Mouse (Mus musculus): ENCODE measurements at regions not wholly inside any gene's neighbourhood (a gene's known extent, or its start where the extent isn't known, plus 50 kb on each side); places are given as distances from the start of the nearest gene placed in this dataset.

DNA sequence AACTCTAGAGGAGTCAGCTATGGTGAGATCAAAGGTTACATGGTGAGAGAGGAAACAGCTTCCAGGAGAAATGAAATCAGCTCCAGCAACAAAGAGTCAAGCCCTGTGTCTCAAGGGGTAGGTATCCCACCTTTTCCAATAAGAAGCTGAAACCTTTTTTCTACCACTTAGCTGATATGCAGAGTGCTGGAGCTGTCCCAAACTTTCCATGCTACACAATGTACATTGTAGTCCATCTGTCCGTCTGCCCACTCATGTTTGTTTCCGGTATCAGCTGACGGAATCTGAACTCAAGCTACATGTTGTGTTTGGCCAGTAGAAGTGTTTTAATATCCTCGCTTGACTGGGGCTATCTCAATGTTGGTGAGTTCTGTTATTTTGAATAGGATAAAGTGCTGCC, 83.6 kb upstream of the Ngf start:
- DNase-seq (ENCODE audit: low spot score): no peak

DNA sequence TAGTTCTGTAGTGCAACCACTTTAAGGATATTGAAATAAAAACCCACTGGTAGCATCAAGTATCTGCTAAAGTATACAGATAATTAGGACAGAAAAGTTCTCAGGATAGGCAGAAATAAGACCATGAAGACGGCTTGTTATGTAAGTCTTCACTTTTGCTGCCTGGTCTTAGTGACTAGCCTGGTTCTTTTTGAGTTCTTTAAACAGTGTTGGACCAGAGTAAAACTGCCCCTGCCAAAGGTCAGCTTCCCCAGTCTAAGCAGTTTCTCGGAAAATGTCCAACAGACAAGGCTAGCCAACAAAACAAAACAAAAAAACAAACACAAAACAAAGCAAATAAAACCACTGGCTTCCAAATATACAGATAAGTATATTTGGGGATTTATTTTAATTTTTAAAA, 85.1 kb upstream of the Ngf start:
- no peak for DNase-seq (ENCODE audit: low spot score)

DNA sequence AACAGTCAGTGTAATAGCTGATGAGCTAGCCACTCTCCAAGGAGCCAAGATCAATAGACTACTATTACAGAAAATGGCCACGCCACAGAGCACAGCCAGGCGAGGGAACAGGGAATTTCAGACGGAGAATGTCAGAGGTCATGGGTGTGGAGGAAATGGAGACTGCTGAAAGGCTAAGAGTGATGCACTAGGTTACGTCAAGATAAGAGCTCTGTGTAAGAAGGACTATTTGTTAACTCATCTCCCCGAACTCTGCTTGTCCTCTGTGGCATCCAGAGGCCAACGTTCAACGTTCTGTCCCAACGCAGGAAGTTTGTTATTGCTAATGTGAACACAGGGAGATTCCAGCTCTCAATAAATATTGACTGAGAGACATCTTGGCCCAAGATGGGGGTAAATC, 86.0 kb upstream of the Ngf start:
- no peak for DNase-seq (ENCODE audit: low spot score)

- no peak for DNase-seq (ENCODE audit: low spot score)
Observed at GRCm38 (mm10) chr3:102381683-102382082, 88.0 kb upstream of the Ngf start.

- DNase-seq (ENCODE audit: low spot score): no peak
Observed at GRCm38 (mm10) chr3:102374381-102375060, 95.2 kb upstream of the Ngf start.

DNA sequence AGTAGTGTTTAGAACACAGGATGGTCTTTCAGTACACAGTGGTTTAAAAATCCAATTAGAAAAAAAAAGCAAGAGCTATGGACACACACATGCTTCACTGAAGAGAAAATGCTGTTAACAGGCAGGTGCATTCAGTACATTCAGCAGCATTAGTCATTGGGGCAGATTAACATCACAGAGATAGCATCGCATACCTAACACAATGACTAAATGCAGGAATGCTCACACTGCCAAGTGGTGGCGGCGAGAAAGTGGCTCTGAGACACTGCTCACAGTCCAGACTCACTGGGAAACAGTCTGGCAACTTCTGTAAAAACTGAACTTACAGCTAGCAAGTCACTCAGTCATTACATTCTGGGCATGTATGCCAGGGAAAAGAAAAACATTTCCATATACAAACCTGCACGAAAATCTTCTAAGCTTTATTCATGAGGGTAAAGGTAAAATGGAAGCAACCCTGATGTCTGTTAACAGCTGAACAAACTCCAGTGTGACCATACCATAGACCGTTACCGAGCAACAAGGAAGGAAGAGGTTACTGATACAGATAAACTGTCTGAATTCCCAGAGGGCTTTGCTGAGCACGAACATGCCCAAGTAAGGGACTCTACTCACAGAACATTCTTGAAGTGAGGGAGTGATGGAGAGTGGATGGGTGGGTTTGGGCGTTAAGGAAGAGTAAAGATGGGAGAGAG, 97.4 kb upstream of the Ngf start:
- DNase-seq (ENCODE audit: low spot score): no peak

- DNase-seq (ENCODE audit: low spot score): no peak
Observed at GRCm38 (mm10) chr3:102366188-102366587, 103.5 kb upstream of the Ngf start.

DNA sequence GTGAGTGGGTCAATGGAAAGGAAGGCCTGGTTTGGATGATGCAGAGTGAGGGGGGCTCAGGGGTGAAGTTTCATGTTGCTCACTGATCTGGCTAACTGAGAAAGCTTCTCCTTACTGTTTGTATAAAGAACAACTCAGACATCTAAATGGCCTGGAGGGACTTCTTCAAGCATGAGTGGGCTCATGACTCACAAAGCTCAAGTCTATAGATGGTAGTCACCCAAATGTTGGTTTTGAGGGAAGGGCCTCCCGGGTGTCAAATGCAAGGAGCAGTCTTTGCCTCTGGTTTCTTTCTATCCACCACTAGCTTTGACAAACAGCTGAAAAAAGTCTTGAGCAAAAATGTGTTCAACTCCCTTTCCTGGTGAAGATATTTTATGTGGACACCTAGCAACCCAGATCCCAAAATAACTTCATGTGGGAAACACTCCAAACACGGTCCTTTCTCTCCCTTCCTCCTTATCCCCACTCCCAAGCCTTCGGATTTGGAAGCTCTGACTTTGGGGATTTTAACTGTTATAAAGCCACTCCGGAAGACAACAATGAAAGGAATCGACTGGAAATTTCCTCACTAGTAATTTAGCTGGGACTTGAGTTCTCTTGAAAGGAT, 105.3 kb upstream of the Ngf start:
- no peak for DNase-seq (ENCODE audit: low spot score)

DNA sequence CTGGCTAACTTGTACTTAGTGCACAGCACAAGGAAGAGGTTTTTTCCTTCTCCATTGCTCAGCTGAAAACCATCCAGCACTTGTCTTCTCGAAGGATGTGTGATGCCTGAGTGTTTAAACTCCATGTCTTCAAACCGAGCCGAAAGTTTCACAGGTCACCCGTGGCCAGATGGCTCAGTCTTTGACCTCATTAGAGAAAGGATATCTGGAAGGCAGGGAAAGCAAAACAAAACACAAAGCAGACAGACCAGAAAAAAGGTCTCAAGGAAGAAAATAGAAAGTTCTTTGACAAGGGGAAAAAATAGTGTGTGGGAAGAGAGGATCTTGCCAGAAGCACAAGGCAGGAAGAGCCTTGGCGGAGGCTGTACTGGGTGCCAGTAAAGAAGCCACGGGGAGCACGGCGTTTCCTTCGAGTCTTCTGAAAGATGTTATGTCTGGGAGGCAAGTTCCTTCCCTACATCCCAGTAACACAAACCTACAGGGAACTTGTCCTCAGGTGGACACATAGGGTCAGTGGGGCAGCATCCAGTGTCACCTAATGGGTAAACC, 108.9 kb upstream of the Ngf start:
- DNase-seq (ENCODE audit: low spot score): no peak

DNA sequence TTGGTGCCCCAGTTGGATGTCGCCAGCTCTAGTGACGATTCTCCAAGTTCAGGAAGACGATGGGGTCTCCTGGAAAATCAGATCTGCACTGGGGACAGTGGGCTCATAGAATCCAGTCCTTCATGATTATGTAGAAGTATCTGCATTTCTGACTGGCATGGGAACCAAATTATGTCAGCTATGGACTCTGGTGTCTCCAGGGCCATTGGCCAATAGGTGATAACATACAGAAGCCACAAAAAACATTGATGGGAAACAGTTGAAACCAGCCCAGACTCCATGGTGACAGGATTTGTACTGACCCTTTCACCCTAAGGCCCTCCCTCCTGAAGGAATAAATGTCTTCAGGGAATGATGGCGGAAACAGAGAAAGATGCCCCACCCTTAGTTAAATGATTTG, 110.9 kb upstream of the Ngf start:
- DNase-seq (ENCODE audit: low spot score): no peak

DNA sequence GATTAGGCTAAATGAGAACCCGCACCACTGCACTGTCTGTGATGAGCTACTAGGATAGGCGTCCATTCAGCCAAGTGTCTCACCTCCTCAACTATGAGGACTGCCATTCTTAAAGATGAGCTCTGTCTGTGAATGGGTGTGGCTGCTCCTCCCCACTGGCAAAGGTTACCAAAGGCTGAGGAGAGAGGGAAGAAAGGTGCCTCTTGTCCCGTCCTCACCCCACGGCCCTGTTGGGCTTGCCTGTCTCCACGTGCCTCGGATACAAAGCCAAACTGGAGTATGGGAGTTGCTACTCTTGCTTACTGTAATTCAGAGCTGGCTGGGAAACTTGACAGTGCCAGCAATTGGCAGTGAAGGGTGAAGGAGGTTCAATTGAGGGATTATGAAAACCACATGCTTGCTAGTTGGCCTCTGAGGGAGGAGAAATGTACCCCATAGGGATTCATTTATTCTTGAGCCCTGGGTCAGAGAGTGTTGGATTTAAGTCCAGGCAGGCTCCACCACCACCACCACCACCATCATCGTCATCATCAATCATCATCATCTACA, 112.6 kb upstream of the Ngf start:
- no peak for DNase-seq (ENCODE audit: low spot score)

DNA sequence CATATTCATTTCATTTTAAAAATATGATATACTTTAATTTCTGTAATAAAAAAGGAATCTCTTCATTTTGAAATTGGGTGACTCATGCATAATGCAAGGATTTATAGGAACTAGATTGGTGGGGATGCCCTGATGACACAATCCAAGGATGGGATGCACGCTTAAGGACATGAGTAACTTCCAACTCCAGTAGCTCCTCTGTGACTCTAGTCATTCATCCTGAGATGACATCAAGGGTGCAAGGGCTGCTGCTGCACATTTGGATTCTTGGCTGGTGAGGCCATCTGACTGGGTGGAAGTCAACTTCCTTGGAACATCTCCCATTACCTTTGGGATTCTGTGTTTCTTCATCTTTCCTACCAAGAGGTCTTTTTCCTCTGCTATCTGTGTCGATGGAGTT, 114.4 kb upstream of the Ngf start:
- no peak for DNase-seq (ENCODE audit: low spot score)

DNA sequence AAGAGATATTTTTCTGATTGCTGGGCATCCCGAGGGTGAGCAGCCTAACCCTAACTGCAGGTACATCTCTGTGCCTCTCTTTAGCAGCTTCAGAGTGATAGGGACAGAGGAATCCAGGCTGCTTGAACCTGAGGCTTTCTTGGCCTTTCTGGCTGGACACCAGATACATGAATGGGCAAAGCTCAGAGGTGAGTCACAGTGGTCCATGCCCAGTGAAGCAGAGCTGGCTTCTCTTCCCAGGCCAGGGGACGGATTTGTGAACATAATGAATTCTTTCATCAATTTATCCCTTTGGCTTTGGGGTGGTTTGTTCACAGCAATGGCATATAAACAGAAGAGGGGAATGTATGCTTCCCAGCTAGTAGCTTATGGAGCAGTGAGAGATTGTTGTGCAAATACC, 114.9 kb upstream of the Ngf start:
- DNase-seq (ENCODE audit: low spot score): no peak

DNA sequence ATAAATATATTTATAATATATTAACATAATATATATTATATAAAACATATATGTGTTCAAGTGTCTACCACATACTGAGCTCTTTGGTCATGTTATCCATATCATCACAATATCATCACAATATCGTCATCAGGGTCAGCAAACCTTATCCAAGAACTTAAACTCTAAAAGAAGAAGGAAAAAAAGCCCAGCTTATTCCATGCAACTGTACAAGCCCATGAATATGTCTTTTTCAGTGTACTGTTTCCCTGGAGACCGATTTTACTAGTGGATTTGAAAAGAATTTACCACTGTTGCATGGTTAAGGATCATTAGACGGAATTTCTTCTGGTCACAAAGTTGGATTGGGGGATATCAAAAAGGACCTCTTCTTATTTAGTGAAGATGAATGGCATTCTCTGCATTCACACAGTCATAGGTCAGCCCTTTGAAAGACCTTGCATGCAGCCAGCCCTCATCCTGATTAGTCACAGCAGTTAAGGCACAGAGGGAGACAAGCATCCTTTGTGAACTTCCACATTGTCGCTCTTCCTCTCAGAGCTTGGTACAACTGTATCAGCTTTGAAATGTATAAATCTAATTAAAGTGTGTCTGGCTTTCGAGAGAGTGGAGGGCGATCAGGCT, 116.3 kb upstream of the Ngf start:
- DNase-seq (ENCODE audit: low spot score): no peak

DNA sequence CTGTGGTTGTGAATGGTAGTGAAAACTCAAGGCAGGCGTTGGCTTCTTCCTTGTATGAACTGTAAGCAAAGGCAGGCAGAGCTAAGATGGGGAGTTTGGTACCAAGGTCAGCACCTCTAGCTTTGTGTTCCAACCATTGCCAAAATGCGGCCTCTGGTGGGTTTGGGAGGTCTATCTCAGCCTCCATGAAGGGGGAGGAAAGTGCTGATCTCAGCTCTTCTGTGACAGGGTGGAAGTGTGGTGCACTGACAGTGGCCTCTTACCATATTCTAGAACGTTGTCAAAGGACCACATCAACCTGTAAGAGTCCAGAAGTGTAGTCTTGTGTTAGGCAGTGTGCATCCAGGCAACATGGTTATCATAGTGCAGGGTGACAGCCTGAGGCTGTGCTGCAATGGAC, 123.6 kb upstream of the Ngf start:
- no peak for DNase-seq (ENCODE audit: low spot score)

DNA sequence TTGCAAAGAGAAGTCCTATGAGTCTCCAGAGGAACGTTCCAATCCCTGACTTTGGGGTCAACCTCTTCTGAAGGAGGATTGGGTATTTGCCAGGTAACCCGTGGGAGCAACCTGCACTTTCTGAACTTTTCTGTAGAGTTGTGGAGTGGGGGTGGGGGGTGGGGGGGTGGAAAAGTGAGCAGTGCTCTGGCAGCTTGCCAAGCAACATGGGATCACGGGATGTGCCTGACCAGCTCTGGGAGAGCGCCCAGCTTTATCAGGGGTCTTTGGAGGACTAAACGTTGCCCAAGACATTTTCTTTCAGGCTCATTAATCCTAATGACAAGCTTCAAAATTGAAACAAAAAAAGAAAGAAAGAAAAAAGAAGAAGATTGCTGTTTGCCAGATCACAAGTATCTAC, 124.4 kb upstream of the Ngf start:
- DNase-seq (ENCODE audit: low spot score): no peak

GRCm38 (mm10) chr3:102340731-102341130, 129.0 kb upstream of the Ngf start:
- no peak for DNase-seq (ENCODE audit: low spot score)

DNA sequence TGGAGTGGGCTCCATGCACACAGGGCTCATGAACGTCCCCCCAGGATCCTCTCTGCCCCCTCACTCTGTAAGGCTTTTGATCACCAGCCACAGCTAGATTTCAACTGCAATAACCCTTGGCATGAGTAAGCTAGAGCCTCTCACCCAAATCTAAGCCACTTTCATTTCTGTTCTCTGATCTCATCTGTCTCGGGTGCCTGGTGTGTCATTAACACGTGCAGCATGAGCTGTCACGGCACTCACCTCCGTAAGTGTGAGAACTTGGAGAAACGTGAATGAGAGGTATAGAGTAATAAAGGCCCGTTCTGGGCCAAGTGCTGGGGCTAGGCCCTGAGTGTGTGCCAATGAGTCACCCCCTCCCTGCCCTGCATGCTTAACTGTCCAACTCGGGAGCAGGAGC, 131.8 kb upstream of the Ngf start:
- DNase-seq (ENCODE audit: low spot score): no peak

- DNase-seq (ENCODE audit: low spot score): no peak
Observed at GRCm38 (mm10) chr3:102336184-102336583, 131.7 kb upstream of the Vangl1 start.

GRCm38 (mm10) chr3:102335146-102335545, 130.7 kb upstream of the Vangl1 start:
- peak; percentile 25 for DNase-seq (ENCODE audit: low spot score)

DNA sequence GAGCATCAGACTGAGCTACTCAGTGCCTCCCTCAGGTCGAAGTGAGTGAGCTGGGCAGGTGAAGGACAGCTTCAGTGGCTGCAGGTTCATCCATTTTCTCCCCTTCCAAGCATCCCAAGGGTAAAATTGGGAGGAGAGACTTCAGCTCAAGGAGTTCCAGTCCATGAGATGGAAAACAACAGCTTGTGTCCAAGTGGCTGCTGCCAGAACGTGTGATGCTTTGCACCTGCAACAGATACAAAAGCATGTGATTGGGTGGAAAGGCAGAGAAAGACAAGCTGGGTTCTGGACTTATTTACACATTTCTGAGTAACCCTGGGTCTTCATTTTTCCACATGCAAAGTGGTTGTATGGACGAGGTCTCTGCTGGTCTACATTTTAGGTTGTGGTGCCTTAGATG, 127.7 kb upstream of the Vangl1 start:
- no peak for DNase-seq (ENCODE audit: low spot score)

DNA sequence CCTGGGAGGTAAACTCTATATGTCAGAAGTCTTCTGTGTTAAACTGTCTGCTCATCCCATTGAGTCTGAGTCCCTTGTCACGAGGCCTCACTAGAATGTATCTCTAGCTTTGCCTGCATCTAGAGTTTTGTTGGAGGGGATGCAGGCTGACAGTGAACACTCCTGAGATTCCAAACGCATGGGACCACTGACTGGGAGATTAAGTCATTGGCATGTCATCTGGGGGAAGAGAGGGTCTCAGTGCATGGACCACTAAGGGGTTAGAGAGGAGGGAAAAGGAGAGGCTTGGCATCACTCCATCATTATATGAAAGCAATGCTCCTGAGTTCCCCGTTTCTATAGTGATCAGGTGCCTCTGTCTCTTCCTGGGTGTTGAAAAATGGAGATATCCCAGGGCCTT, 114.8 kb upstream of the Vangl1 start:
- DNase-seq (ENCODE audit: low spot score): no peak

- no peak for DNase-seq (ENCODE audit: low spot score)
Observed at GRCm38 (mm10) chr3:102316151-102316550, 111.7 kb upstream of the Vangl1 start.
